Mouse (Mus musculus): ENCODE results near the gene Gm5039.
"Not testable (repeated sequence)": the region's sequence is repeated elsewhere in the genome, so short reads cannot be mapped to it uniquely, and the experiment has no call there.

The Gm5039 gene

DNA sequence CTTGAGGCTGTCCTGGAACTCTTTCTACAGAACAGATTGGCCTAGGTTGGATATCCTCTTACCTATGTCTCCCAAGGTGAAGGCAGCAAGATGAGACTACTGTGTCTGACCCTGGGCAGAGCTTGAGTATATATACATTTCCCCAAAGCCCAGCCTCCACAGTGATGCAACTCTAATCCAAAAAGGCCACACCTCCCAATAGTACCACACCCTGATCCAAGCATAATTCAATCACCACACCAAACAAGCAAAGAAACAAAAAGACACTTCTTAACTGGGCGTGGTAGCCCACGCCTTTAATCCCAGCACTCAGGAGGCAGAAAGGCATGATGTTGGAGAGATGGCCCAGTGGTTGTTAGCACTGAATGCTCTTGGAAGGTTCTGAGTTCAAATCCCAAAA, at the start of gene Gm5039:
Gene Gm5039 (minus strand): TSS at position 101 of the 400 bp plus-strand sequence.
- in situ Hi-C loops (cut with MboI), result not testable (repeated sequence)

DNA sequence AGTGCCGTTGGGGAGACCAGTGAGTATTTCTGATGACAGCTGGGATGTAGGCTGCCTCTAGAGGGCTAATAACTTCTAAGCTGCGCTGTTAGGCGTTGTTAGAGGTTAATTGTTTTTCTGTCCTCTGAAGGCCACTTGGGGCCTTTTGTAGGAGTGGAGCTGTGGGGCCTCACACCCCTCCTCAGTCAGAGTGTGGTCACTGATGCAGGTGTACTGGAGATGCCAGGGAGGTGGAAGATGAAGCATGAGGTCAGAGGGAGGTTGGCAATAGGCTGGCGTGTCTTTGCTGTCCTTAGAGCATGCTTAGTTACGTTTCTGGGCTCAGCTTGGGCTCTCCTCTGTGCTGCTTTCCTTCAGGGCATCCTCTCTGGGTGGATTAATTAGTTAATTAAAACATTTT, 48.2 kb upstream of the Gm5039 start:
- in situ Hi-C loops (cut with MboI), result loop anchor here (25.0 kb wide), 1 partner anchor 910 kb away; the partner anchor contains the start of gene Snw1

DNA sequence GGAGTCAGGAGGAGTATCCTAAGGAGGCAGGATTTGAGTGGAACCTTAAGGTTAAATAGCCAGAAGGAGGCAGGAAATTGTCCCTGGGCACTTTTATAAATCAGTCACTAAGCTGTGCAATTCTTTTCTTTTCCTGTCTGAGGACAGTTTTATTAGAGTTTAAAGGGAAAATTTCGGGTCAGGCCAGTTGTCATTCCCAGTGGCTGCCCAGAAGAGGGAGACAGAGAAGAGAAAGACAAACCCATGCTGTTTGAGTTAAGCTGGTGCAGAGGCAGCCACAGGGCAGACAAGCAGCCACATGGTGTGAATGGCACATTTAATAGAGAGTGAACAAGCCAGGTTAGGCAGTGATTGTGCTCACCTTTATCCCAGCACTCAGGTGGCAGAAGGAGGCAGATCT, 46.5 kb upstream of the Gm5039 start:
- in situ Hi-C loops (cut with MboI), result loop anchor here (25.0 kb wide), 1 partner anchor 908 kb away; the partner anchor contains the start of gene Snw1

DNA sequence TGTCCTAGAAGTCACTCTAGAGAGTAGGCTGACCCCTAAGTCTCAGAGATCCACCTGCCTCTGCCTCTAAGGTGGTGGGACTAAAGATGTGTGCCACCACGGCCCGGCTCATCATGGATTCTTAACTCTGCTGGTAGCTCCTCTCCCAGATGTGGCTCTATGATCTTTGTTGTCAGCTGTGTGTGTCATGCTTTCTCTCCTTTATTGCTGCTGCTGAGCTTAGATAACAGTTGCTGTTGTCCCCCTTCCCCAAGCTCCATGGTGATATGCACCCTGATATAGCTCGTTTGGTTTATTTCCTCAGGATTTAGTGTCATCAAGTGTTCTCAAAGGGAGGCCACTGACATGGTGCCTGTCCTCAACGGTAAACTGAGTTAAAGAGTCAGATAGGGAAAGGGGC, 45.9 kb upstream of the Gm5039 start:
- in situ Hi-C loops (cut with MboI), result loop anchor here (25.0 kb wide), 1 partner anchor 907 kb away; the partner anchor contains the start of gene Snw1

DNA sequence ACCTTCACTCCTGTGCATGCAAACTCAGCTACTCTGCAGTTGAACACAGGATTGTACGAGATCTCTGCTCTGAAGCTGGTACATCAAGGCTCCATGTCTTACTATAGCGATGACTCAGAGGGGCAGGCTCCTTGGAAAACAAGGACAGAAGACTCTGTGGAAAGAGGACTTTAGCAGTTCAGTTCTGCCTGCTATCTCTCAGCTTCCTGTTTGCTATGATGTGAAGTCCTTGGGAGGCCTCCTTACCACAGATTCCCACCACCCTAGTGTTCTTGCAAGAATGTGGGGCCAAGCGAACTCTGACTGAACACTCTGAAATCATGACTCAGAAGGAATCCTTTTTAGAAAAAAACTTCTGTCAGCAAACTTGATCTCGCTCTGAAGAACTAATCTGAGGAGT, 44.8 kb upstream of the Gm5039 start:
- in situ Hi-C loops (cut with MboI), result loop anchor here (25.0 kb wide), 1 partner anchor 906 kb away; the partner anchor contains the start of gene Snw1

DNA sequence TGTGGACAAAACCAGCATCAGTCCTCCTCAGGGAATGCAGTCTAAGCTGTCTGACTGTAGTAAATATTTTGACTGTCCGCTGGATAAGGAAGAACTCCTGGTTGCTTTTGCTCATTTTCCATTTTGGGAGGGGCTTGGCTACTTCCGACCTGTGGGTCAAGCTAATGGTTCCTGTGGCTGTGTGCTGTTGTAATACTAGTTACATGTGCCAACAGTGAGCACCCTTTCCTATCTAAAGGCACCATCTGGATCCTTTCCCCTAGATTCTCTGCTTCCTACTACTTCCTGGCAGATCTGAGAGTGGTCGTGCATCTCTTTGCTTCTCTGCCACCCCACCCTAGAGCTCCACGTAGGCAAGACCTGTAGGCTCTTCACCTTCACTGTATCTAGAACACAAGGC, 43.8 kb upstream of the Gm5039 start:
- in situ Hi-C loops (cut with MboI), result loop anchor here (25.0 kb wide), 1 partner anchor 905 kb away; the partner anchor contains the start of gene Snw1

DNA sequence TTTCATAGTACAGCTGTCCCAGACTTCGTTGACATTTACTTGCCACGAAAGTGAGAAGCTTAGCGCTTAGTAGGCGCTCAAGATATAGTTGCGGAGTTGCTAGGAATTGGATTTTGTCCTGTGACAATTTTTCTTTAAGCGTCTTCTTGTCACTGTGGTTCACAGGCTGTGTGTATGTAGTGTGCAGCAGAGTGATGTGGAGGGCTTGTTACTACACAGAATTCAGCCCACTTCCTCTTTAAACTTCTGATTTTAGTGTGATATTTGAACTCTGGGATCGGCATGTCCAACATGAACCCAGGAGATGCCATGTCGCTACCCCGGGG, 37.3 kb upstream of the Gm5039 start:
- in situ Hi-C loops (cut with MboI), result loop anchor here (25.0 kb wide), 1 partner anchor 899 kb away; the partner anchor contains the start of gene Snw1

DNA sequence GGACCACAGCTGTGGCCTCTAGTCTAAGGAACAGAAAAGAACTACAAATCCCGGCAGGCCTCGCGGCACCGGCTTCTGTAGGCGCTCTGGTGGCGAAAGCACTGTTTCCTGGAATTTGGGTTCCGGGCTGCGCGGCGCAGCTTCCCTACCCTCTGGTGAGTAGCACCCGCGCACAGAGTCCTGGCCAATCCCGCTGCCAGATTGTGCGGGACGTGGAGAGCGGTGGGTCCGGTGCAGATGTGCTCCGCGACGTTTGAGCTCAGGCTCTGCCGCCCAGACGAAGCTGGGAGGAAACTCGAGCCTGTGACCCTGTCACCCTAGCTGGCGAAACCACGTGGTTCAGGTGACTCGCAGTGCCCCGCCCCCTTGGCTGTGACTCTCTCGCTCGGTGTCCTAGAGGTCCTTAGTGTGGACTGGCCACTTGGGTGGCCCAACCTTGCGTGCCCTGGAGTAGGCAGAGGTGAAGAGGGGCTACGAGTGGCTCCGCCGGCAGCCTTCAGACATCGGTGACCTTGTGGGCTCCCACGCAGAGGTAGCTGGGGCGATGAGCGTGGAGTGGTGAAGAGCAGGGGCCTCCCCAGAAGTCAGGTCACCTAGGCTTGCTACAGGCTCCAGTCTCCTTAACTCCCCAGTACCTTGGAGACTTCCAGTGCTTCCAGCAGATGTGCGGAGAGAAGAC, 36.8 kb upstream of the Gm5039 start, which contains the start of gene Adck1:
Gene Adck1 (plus strand): TSS at position 114 of the 679 bp plus-strand sequence.
- in situ Hi-C loops (cut with MboI), result loop anchor here (25.0 kb wide), 1 partner anchor 898 kb away; the partner anchor contains the start of gene Snw1

DNA sequence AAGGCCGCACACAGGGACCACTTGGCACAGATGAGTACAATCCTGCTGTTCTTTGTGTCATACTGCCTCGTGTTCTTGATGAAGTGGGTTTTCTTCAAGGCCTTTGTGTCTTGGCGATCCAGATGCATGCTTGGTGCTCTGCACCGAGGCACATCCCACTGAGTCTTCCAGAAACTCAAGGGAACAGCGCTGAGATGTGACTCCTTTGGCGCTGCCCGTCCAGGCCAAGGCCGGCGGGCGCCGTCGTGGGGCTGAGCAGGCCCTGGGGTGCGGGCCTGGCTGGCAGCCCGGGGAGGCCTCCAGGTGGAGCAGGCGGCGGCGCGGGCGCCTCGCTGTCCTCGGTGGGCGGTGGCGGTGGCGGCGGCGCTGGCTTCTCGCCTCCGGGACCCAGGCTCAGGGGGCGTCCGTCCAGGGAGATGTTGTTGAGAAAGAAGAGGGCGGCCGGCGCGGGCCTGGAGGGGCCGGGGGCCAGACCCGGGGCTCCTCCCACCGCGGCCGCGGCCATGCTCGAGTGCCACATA, 30.4 kb upstream of the Gm5039 start:
- in situ Hi-C loops (cut with MboI), result loop anchor here (25.0 kb wide), 1 partner anchor 892 kb away; the partner anchor contains the start of gene Snw1

DNA sequence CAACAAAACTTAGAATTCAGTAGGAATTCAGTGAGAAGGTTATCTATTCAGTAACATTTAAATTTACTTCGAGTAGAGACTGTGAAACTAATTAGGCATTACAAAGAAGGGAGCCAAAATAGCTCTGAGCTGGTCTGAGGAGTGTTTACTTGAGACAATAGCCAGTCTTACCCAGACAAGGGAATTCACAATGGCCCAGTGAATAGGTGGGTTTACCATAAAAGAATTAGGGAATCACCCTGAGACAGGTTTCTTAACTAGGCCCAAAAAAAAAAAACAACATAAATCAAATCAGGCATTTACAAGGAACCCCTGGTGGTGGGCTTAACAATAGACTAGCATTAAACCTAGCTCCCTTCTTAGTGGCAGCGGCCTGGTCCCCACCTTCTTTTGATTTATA, 17.5 kb upstream of the Gm5039 start:
- in situ Hi-C loops (cut with MboI), result not testable (repeated sequence)

DNA sequence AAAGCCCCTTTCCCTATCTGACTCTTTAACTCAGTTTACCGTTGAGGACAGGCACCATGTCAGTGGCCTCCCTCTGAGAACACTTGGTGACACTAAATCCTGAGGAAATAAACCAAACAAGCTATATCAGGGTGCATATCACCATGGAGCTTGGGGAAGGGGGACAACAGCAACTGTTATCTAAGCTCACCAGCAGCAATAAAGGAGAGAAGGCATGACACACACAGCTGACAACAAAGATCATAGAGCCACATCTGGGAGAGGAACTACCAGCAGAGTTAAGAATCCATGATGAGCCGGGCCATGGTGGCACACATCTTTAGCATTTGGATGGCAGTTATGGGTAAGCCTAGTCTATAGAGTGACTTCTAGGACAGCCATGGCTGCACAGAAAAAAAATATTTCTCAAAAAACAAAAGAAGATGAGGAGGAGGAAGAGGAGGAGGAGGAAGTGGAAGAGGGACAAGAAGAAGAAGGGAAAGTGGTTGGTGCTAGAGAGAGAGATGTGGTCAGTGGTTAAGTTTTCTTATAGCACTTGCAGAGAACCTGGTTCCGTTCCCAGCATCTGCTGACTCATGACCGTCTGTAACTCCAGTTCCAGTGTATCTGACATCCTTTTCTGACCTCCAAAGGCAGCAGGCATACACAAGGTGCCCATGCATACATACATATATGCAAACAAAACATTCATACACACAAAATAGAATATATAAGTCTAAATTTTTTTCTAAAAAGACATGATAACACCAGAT, 13.0 kb upstream of the Gm5039 start:
- in situ Hi-C loops (cut with MboI), result not testable (repeated sequence)

DNA sequence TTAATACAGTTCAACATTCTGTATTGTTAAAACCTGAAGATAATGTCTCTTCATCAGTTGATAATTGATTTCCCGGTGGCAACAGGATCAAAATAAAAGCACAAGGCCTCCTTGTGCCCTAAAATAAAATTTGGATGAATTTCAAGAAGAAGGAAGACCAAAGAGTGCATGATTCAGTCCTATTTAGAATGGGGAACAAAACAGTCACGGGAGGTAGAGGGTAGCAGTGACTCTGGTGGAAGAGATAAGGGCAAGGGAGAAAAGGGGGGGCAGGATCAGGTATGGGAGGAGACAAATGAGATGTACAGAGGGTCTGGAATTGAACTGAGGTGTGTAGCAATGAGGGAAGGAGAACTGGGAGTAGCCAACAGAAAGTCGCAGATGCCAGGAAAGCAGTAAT, 9.3 kb downstream of the Gm5039 start:
- in situ Hi-C loops (cut with MboI), result no loop called here

DNA sequence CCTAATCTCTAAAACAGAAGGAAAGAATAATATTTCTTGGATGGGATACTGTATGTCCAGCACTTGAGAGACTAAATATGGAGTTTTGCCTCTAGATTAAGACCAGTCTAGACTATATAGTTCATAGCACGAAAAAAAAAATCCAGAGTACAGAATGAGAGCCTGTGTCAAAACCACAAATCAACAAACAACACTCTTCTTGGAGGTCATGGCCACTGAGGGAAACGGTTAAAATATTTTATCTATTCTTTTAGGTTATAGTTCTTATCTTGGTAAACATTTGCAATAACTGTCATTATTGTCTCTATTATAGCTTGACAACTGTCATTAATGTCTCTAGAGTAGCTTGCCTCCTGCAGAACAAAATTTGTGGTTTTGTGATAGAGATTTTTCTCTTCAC, 26.7 kb downstream of the Gm5039 start:
- in situ Hi-C loops (cut with MboI), result not testable (repeated sequence)

DNA sequence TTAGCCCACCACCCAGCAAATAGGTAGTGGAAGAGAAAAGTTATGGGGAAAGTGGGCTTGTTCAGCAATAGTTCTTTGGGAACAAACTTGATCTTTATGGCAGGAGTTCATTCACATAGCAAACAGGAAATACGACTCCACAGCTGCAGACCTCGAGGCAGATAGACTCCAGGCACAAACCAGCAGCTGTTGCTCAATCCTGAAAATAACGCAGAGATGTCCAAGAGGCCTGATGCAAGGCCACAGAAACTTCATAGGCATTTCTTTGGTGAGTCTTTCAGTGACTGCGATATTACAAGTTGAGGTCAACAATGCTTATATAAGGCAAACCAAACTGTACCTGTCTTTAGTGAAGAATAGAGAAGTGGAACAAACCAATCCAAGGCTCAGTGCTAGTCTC, 30.7 kb downstream of the Gm5039 start:
- in situ Hi-C loops (cut with MboI), result not testable (repeated sequence)

DNA sequence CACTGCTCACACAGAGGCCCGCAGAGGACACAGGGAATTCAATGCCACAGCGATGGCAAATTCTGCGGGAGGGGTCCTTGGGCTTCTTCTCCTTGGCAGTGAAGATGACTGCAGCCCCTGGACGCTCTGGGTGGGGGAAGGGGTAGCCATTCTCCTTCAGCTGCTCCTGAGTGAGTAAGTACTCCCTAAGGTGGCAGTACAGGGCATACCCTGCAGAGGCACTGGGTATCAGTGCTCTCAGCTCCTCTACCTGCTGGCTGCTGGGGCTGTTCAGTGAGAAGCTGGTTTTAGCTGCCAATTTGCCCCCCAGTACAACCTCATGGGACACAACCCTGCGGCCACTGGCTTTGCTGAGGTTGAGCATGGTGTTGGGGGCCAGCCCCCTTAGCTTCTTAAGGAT, 38.6 kb downstream of the Gm5039 start:
- in situ Hi-C loops (cut with MboI), result not testable (repeated sequence)

DNA sequence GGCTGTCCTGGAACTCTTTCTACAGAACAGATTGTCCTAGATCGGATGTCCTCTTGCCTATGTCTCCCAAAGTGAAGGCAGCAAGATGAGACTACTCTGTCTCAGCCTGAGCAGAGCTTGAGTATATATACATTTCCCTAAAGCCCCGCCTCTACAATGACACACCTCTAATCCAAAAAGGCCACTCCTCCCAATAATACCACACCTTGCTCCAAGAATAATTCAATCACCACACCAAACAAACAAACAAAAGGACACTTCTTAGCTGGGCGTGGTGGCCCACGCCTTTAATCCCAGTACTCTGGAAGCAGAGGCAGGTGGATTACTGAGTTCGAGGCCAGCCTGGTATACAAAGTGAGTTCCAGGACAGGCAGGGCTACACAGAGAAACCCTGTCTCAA, 49.4 kb downstream of the Gm5039 start, which contains the start of gene Gm5662:
Gene Gm5662 (minus strand): TSS at position 101 of the 400 bp plus-strand sequence.
- in situ Hi-C loops (cut with MboI), result not testable (repeated sequence)
